Mouse (Mus musculus): ENCODE data around the gene Abcb10. TPM values are rescaled to one million over a fixed set of nuclear protein-coding genes. Genes with fewer than 3 reads are reported as not detected.

The Abcb10 gene
- total RNA-seq, 2 experiments from 2014 or later = 39.6 to 45.6 TPM

- no peak for DNase-seq
- intact Hi-C loops (cut with DNase I) = no loop called here
These were observed 68.3 kb downstream of the Abcb10 start for GRCm38 (mm10) chr8:123914635-123915034.

GRCm38 (mm10) chr8:123912265-123912664 lies 70.7 kb downstream of the Abcb10 start:
- no peak for DNase-seq
- intact Hi-C loops (cut with DNase I) = no loop called here

- intact Hi-C loops (cut with DNase I) = loop anchor here (5.0 kb wide), 1 partner anchor 115 kb away; no protein-coding TSS in a partner anchor
- DNase-seq = no peak
These were observed 75.3 kb downstream of the Abcb10 start for GRCm38 (mm10) chr8:123907604-123908003.

GRCm38 (mm10) chr8:123902653-123903052 lies 80.3 kb downstream of the Abcb10 start:
- intact Hi-C loops (cut with DNase I) = no loop called here
- no peak for DNase-seq

Small RNA genes within 50 kb of the gene (microRNA-seq; reads per million reads assigned to microRNA genes)
- gene Mir1967 = 0 to 0.24 reads per million in 2 experiments

Other genes with a start within 250 kb of the Abcb10 start
- gene Rab4a, start 177.1 kb downstream of the Abcb10 start, total RNA-seq (2021) = 1 to 10 TPM; 8.0 to 9.5 TPM
- gene Ccsap, start 122.9 kb downstream of the Abcb10 start, total RNA-seq (2021) = 1 to 10 TPM; 3.1 to 3.2 TPM
- 100 to 1,000 TPM; 224 to 226 TPM for gene Acta1, start 88.4 kb downstream of the Abcb10 start, total RNA-seq (2021)
- gene Nup133, start 33.9 kb downstream of the Abcb10 start, total RNA-seq (2021) = 10 to 100 TPM; 14.5 to 14.6 TPM
- 10 to 100 TPM; 22.0 to 24.9 TPM for gene Taf5l, start 38.3 kb upstream of the Abcb10 start, total RNA-seq (2021)
- gene Urb2, start 38.4 kb upstream of the Abcb10 start, total RNA-seq (2021) = 1 to 10 TPM; 7.0 to 8.6 TPM
- gene Galnt2, start 248.3 kb upstream of the Abcb10 start, total RNA-seq (2021) = 10 to 100 TPM; 45.6 to 51.4 TPM